Mouse (Mus musculus) embryonic fibroblast, embryonic 13.5 days (primary cell): ENCODE results near the gene Olfr57. TPM values are rescaled to one million over a fixed set of nuclear protein-coding genes. Genes with fewer than 3 reads are reported as not detected.
"Not testable (repeated sequence)": the region's sequence is repeated elsewhere in the genome, so short reads cannot be mapped to it uniquely, and the experiment has no call there.

Experiments
- H3K27ac ChIP-seq: 2 replicates; pipeline ENCODE4 v1.5.1; 2012; ENCODE audit warnings: low read length, control low read depth, inconsistent platforms; ENCODE audit not compliant: insufficient read depth
- H3K4me1 ChIP-seq: 2 replicates; pipeline ENCODE4 v1.6.1; 2011; ENCODE audit warnings: low read length; ENCODE audit not compliant: control insufficient read depth, insufficient read depth
- H3K4me3 ChIP-seq: 2 replicates; pipeline ENCODE4 v1.5.1; 2011; ENCODE audit warnings: mild to moderate bottlenecking, control low read depth, low read length; ENCODE audit not compliant: insufficient read depth
- CTCF ChIP-seq: IDR thresholded peaks from 2 replicates; pipeline ENCODE4 v1.5.1; 2011; ENCODE audit warnings: mild to moderate bottlenecking, control low read depth, low read length, moderate library complexity, borderline replicate concordance; ENCODE audit not compliant: insufficient read depth
- POLR2A ChIP-seq: IDR thresholded peaks from 2 replicates; pipeline ENCODE4 v1.6.1; 2011; ENCODE audit warnings: low read depth, mild to moderate bottlenecking, control low read depth, low read length, moderate library complexity
- polyA plus RNA-seq: library from polyadenylated mRNA; stranded (reverse); fragments of >200 nt; gene quantifications from 2 replicates; pipeline ENCODE4 v1.2.4, GENCODE M21; 2011; ENCODE audit warnings: low read depth; ENCODE audit not compliant: missing spikeins, insufficient read length

The Olfr57 gene
- polyA plus RNA-seq: not detected in 2 replicates

GRCm38 (mm10) chr10:79028441-79028840 lies at the start of gene Olfr57:
Olfr57 (plus strand) TSS chr10:79028741.
- H3K4me1 ChIP-seq: no peaks in the 10 kb centered on the region
- no peak within 1 kb of the TSS for H3K4me3 ChIP-seq

GRCm38 (mm10) chr10:78980750-78981149 lies 47.8 kb upstream of the Olfr57 start, which contains the start of gene Olfr1352:
Olfr1352 (plus strand) TSS chr10:78981050.
- Histone ChIP-seq H3K4me1 (no peaks in the 10 kb centered on the region), H3K27ac (no peak within 1 kb of the TSS), H3K4me3 (no peak within 1 kb of the TSS)
- no peak for TF ChIP-seq CTCF

More at GRCm38 (mm10) chr10:79028441-79028840, at the start of gene Olfr57:
- TF ChIP-seq POLR2A (no peak), CTCF (no peak)
- H3K27ac ChIP-seq: no peak within 1 kb of the TSS

GRCm38 (mm10) chr10:79012172-79012571 lies 16.4 kb upstream of the Olfr57 start, which contains the start of gene Olfr1351:
Olfr1351 (plus strand) TSS chr10:79012472.
- Histone ChIP-seq H3K4me3 (no peak within 1 kb of the TSS), H3K4me1 (no peaks in the 10 kb centered on the region), H3K27ac (no peak within 1 kb of the TSS)
- no peak for TF ChIP-seq POLR2A
- no peak for TF ChIP-seq CTCF

GRCm38 (mm10) chr10:79042457-79042856 lies 13.9 kb downstream of the Olfr57 start:
- H3K4me1 ChIP-seq, H3K4me3 ChIP-seq, H3K27ac ChIP-seq: not testable (repeated sequence)

GRCm38 (mm10) chr10:79057370-79057769 lies 28.8 kb downstream of the Olfr57 start:
- H3K27ac ChIP-seq, H3K4me3 ChIP-seq: not testable (repeated sequence)

More at GRCm38 (mm10) chr10:79057370-79057769, 28.8 kb downstream of the Olfr57 start:
- H3K4me1 ChIP-seq: not testable (repeated sequence)

Other genes starting within 250 kb of the Olfr57 start
- 20.8 and 29.1 TPM in 2 replicates for gene Slc1a6, start 248.2 kb upstream of the Olfr57 start, polyA plus RNA-seq
- not detected in 2 replicates for gene Olfr1356, start 176.6 kb upstream of the Olfr57 start, polyA plus RNA-seq
- not detected in 2 replicates for gene Olfr1355, start 153.2 kb upstream of the Olfr57 start, polyA plus RNA-seq
- not detected in 2 replicates for gene Olfr1354, start 115.6 kb upstream of the Olfr57 start, polyA plus RNA-seq
- gene Olfr8, start 78.1 kb upstream of the Olfr57 start, polyA plus RNA-seq: not detected in 2 replicates
- not detected in 2 replicates for gene Olfr1353, start 65.4 kb upstream of the Olfr57 start, polyA plus RNA-seq
- not detected in 2 replicates for gene Olfr1352, start 47.7 kb upstream of the Olfr57 start, polyA plus RNA-seq
- not detected in 2 replicates for gene Olfr1351, start 16.3 kb upstream of the Olfr57 start, polyA plus RNA-seq
- 33.2 and 34.0 TPM in 2 replicates for gene 2610008E11Rik, start 68.9 kb downstream of the Olfr57 start, polyA plus RNA-seq
- not detected in 2 replicates for gene Vmn2r80, start 120.0 kb downstream of the Olfr57 start, polyA plus RNA-seq
- not detected in 2 replicates for gene Vmn2r81, start 219.0 kb downstream of the Olfr57 start, polyA plus RNA-seq